Mouse (Mus musculus) lung, embryonic 14.5 days (tissue): ENCODE measurements around the gene Nkx6-1. TPM values are rescaled to one million over a fixed set of nuclear protein-coding genes. Genes with fewer than 3 reads are reported as not detected.

ENCODE experiments used
- ATAC-seq: fragments of 200-750 bp; cut with Nextera tagmentation; 2 replicates; pipeline ENCODE4 v1.8.0; 2017; ENCODE audit warnings: mild to moderate bottlenecking, moderate TSS enrichment, moderate library complexity; ENCODE audit not compliant: insufficient read depth
- DNase-seq: peaks from one replicate; pipeline ENCODE4 v3.0.0-alpha.2; 2015
- H3K27ac ChIP-seq: fragments of 300-500 bp; sonication (generic); 2 replicates; pipeline ENCODE4 v1.5.1; 2014; ENCODE audit warnings: low read depth, mild to moderate bottlenecking, moderate library complexity
- H3K27me3 ChIP-seq: fragments of 300-500 bp; sonication (generic); 2 replicates; pipeline ENCODE4 v1.6.1; 2014; ENCODE audit warnings: low read length, control low read depth; ENCODE audit not compliant: insufficient read depth
- H3K36me3 ChIP-seq: fragments of 300-500 bp; sonication (generic); 2 replicates; pipeline ENCODE4 v1.6.1; 2014; ENCODE audit warnings: control low read depth; ENCODE audit not compliant: insufficient read depth
- H3K4me1 ChIP-seq: fragments of 300-500 bp; sonication (generic); 2 replicates; pipeline ENCODE4 v1.6.1; 2014; ENCODE audit warnings: antibody characterized with exemption, control low read depth; ENCODE audit not compliant: insufficient read depth
- H3K4me2 ChIP-seq: fragments of 300-500 bp; sonication (generic); 2 replicates; pipeline ENCODE4 v1.6.1; 2014; ENCODE audit warnings: mild to moderate bottlenecking
- H3K4me3 ChIP-seq: fragments of 300-500 bp; sonication (generic); 2 replicates; pipeline ENCODE4 v1.5.1; 2014; ENCODE audit warnings: low read depth, low read length
- H3K9ac ChIP-seq: fragments of 300-500 bp; sonication (generic); 2 replicates; pipeline ENCODE4 v1.6.1; 2014
- H3K9me3 ChIP-seq: fragments of 300-500 bp; sonication (generic); 2 replicates; pipeline ENCODE4 v1.6.1; 2016; ENCODE audit warnings: low read depth, low read length, control low read depth
- CTCF ChIP-seq: IDR thresholded peaks from 2 replicates; pipeline ENCODE4 v1.5.1; 2016; ENCODE audit warnings: antibody characterized with exemption, low read depth
- WGBS: fragments of 180-500 bp; shearing (Covaris S2); extraction: QIAGEN DNeasy Blood & Tissue Kit; methylation state at CpG from one replicate; pipeline ENCODE4 v1.1.7; 2014; 5-methylcytosine and 5-hydroxymethylcytosine counted together
- polyA plus RNA-seq: library from polyadenylated mRNA; unstranded; fragments of >200 nt; fragmentation: Nextera tagmentation; extraction: Ambion mirVana; gene quantifications from 2 replicates; pipeline ENCODE4 v1.2.1, GENCODE M21; 2014

Gene Nkx6-1
- polyA plus RNA-seq, 1 experiment from 2014 or later = 0.16 TPM

- Histone ChIP-seq H3K9me3 (no peaks in the 10 kb centered on the region), H3K4me3 (no peak overlapping the region; the same call in 1 of the 2 replicates), H3K27ac (no peak overlapping the region), H3K27me3 (peaks cover 92% of the 10 kb centered on the region), H3K36me3 (no peaks in the 10 kb centered on the region), H3K9ac (no peak overlapping the region), H3K4me1 (0 out of 2 replicates have a peak, but pooled peaks cover 3% of the 10 kb centered on the region), H3K4me2 (no peak overlapping the region)
- 7% methylated on average over 9 of the region's 9 CpGs for WGBS
- no peak for DNase-seq
- no peak for ATAC-seq
- no peak for TF ChIP-seq CTCF
These were observed 1.3 kb upstream of the Nkx6-1 start for GRCm38 (mm10) chr5:101666091-101666490.

DNA sequence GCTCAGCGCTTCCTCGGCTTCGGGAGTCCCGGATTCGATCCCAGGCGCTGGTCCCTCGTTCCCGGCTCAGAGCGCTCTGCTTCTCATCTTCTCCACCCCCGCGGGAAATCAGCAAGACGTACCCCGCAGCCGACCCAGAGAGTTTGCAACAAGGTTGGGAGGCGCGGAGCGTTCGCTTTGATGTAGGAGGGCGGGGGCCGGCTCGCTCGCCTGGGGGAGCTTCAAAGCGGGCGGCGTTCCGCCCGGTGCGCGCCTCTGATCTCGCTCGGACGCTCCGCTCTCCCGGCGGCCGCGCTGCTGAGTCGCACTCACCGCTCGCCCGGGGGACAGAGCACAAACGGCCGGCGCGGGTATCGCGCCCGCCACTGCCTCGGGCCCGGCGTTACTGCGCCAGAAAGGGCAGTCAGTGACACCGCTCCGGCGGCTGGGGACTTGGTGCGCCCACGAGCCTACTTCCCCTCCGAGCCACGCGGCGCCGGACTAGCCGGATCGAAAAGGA lies 324 bp downstream of the Nkx6-1 start:
- H3K27ac ChIP-seq = no peak overlapping the region
- H3K9me3 ChIP-seq = no peaks in the 10 kb centered on the region
- peak; percentile 30 for ATAC-seq
- no peaks in the 10 kb centered on the region for H3K36me3 ChIP-seq
- H3K4me1 ChIP-seq = 0 out of 2 replicates have a peak, but pooled peaks cover 3% of the 10 kb centered on the region
- H3K27me3 ChIP-seq = peaks cover 99% of the 10 kb centered on the region
- no peak for TF ChIP-seq CTCF
- H3K9ac ChIP-seq = peak overlapping the region; percentile 16; the same call in 1 of the 2 replicates
- DNase-seq = peak; percentile 57
- H3K4me3 ChIP-seq = peak overlapping the region; percentile 38
- WGBS = under 1% methylated on average over 63 of the region's 64 CpGs
- peak overlapping the region; percentile 64 for H3K4me2 ChIP-seq

- H3K9me3 ChIP-seq = no peaks in the 10 kb centered on the region
- under 1% methylated on average over 92 of the region's 94 CpGs for WGBS
- H3K9ac ChIP-seq = peak overlapping the region; percentile 13; the same call in 1 of the 2 replicates
- H3K36me3 ChIP-seq = no peaks in the 10 kb centered on the region
- DNase-seq (no peak), ATAC-seq (no peak)
- H3K4me3 ChIP-seq = peak overlapping the region; percentile 38
- H3K4me2 ChIP-seq = peak overlapping the region; percentile 64
- 0 out of 2 replicates have a peak, but pooled peaks cover 3% of the 10 kb centered on the region for H3K4me1 ChIP-seq
- no peak overlapping the region for H3K27ac ChIP-seq
- peaks cover 100% of the 10 kb centered on the region for H3K27me3 ChIP-seq
- TF ChIP-seq CTCF = no peak
These were observed 974 bp downstream of the Nkx6-1 start for GRCm38 (mm10) chr5:101663621-101664422.

DNA sequence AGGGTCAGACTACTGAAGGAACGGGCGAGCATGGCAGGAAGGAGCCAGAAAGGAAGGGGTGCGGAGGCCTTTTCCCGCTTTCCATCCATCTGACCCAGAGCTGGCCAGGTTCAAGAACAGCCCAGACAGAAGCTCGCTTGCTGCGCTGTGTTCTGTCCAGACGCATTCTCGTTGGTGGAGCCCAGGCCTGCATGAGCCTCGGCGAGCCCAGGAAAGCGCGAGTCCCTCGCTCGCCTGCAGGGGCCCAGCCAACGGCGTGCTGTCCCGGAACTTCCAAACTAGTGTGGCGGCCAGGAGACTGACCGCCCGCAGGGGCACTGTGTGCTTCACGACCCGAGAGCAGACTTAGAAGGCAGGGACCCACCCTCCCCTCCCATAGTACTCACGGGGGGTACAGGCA lies 1.6 kb downstream of the Nkx6-1 start:
- ATAC-seq = peak; percentile 59; the same call in 1 of the 2 replicates
- peak overlapping the region; percentile 13; the same call in 1 of the 2 replicates for H3K9ac ChIP-seq
- peak; percentile 83 for DNase-seq
- WGBS = under 1% methylated on average over 23 of the region's 23 CpGs
- H3K4me3 ChIP-seq = peak overlapping the region; percentile 38
- no peaks in the 10 kb centered on the region for H3K9me3 ChIP-seq
- peaks cover 95% of the 10 kb centered on the region for H3K27me3 ChIP-seq
- TF ChIP-seq CTCF = peak; percentile 68
- H3K4me2 ChIP-seq = peak overlapping the region; percentile 64
- H3K27ac ChIP-seq = no peak overlapping the region
- H3K4me1 ChIP-seq = 0 out of 2 replicates have a peak, but pooled peaks cover 3% of the 10 kb centered on the region
- H3K36me3 ChIP-seq = no peaks in the 10 kb centered on the region

GRCm38 (mm10) chr5:101662485-101662884 lies 2.3 kb downstream of the Nkx6-1 start:
- 7% methylated on average over 8 of the region's 8 CpGs for WGBS
- Histone ChIP-seq H3K27me3 (peaks cover 93% of the 10 kb centered on the region), H3K9me3 (no peaks in the 10 kb centered on the region), H3K4me2 (no peak overlapping the region), H3K27ac (no peak overlapping the region), H3K9ac (no peak overlapping the region), H3K4me1 (0 out of 2 replicates have a peak, but pooled peaks cover 3% of the 10 kb centered on the region), H3K4me3 (peak overlapping the region; percentile 38; the same call in 1 of the 2 replicates), H3K36me3 (no peaks in the 10 kb centered on the region)
- no peak for TF ChIP-seq CTCF
- ATAC-seq (no peak), DNase-seq (no peak)

DNA sequence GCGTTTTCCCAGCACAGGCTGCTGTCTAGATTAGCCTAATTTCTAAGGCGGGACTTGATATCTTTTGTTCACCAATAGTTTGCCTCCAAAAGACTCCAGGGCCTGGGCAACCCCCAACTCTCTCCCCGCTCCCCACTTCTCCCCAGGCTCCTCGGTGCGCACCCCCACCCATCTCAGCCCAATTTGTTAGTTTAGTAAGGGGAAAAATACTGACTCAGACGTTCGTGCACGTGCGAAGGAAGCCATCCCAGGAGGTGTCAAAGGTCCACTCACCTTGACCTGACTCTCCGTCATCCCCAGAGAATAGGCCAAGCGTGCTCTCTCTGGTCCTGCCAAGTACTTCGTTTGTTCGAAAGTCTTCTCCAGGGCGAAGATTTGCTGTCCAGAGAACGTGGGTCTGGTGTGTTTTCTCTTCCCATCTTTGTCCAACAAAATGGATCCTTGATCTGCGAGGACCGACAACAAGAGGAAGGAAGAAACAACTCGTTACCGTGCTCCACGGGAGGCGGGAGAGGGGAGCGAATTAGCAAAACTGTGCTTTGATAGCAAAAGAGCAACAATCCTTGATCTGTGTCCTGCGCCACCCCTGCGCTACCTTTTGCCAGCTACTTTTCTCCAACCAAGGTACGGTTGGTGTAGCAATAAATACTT lies 3.1 kb downstream of the Nkx6-1 start:
- no peak overlapping the region for H3K9ac ChIP-seq
- DNase-seq (peak; percentile 15), ATAC-seq (no peak)
- TF ChIP-seq CTCF = no peak
- H3K9me3 ChIP-seq = no peaks in the 10 kb centered on the region
- H3K27me3 ChIP-seq = peaks cover 93% of the 10 kb centered on the region
- H3K4me2 ChIP-seq = no peak overlapping the region
- H3K36me3 ChIP-seq = no peaks in the 10 kb centered on the region
- no peak overlapping the region for H3K27ac ChIP-seq
- H3K4me3 ChIP-seq = no peak overlapping the region
- 0 out of 2 replicates have a peak, but pooled peaks cover 3% of the 10 kb centered on the region for H3K4me1 ChIP-seq
- WGBS = 9% methylated on average over 25 of the region's 25 CpGs

DNA sequence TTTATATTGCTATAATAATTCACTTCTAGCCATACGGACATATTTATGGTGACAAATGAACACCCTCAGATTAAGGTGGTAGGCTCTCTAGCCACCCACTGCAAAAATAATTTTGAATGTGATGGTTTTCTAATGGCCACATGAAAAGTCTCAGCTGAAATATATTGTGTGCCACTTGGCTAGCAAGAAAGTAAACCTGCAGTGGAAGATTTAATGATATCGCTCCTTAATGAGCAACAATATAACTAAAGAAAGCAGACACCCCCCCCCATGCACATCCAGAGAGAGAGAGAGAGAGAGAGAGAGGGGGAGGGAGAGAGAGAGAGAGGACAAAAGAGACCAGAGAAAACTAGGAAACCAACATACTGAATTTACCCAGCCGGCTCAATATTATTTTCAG lies 4.1 kb downstream of the Nkx6-1 start:
- 0 out of 2 replicates have a peak, but pooled peaks cover 3% of the 10 kb centered on the region for H3K4me1 ChIP-seq
- no peak overlapping the region for H3K9ac ChIP-seq
- H3K27me3 ChIP-seq = peaks cover 93% of the 10 kb centered on the region
- TF ChIP-seq CTCF = no peak
- ATAC-seq (no peak), DNase-seq (no peak)
- H3K27ac ChIP-seq = no peak overlapping the region
- no peaks in the 10 kb centered on the region for H3K9me3 ChIP-seq
- no peaks in the 10 kb centered on the region for H3K36me3 ChIP-seq
- 28% methylated on average over 3 of the region's 3 CpGs for WGBS
- H3K4me2 ChIP-seq = no peak overlapping the region
- no peak overlapping the region for H3K4me3 ChIP-seq
